Mouse (Mus musculus): ENCODE results near the gene Slco2a1. TPM values are rescaled to one million over a fixed set of nuclear protein-coding genes. Genes with fewer than 3 reads are reported as not detected.
A peak's percentile ranks its signal among the peaks of the same experiment; 100 is the strongest.
"Not testable (repeated sequence)": the region's sequence is repeated elsewhere in the genome, so short reads cannot be mapped to it uniquely, and the experiment has no call there.

The Slco2a1 gene
- polyA plus RNA-seq, 1 experiment, result 0.12 TPM

GRCm38 (mm10) chr9:103092248-103092647, 103.7 kb downstream of the Slco2a1 start:
- H3K4me2 ChIP-seq (ENCODE audit: low read depth), result peak overlapping the region; percentile 18
- no peaks in the 10 kb centered on the region for H3K27me3 ChIP-seq (ENCODE audit: control insufficient read depth, insufficient read depth, insufficient read length)
- TF ChIP-seq MYOG (IDR thresholded peaks at IDR 0.05; ENCODE audit: control insufficient read depth in 1 of 3, insufficient read depth in 1 of 3, insufficient read length in 2 of 3, low read depth in 2 of 3) (no peak), CEBPB (IDR thresholded peaks at IDR 0.05; ENCODE audit: insufficient read depth, poor library complexity, severe bottlenecking) (no peak), MYOD1 (IDR thresholded peaks at IDR 0.05; ENCODE audit: control insufficient read depth in 1 of 3, insufficient read length in 2 of 3, low read depth in 2 of 3) (peak in 1 of 3 experiments; percentile 19)
- H3K4me3 ChIP-seq, result no peak overlapping the region
- H3K36me3 ChIP-seq (ENCODE audit: control insufficient read depth, insufficient read depth), result no peaks in the 10 kb centered on the region
- no peaks in the 10 kb centered on the region for H3K79me2 ChIP-seq (ENCODE audit: control insufficient read depth, insufficient read depth)
- no peak overlapping the region for H3ac ChIP-seq (ENCODE audit: control insufficient read depth, insufficient read length)

- Histone ChIP-seq H3K79me2 (ENCODE audit: control insufficient read depth, insufficient read depth) (no peaks in the 10 kb centered on the region), H3K27me3 (ENCODE audit: control insufficient read depth, insufficient read depth, insufficient read length) (no peaks in the 10 kb centered on the region), H3K4me2 (ENCODE audit: low read depth) (no peak overlapping the region), H3ac (ENCODE audit: control insufficient read depth, insufficient read length) (no peak overlapping the region), H3K36me3 (ENCODE audit: control insufficient read depth, insufficient read depth) (no peaks in the 10 kb centered on the region), H3K4me3 (no peak overlapping the region)
- TF ChIP-seq TCF3 (IDR thresholded peaks at IDR 0.05; ENCODE audit: insufficient read length, low read depth) (no peak), MAX (IDR thresholded peaks at IDR 0.05; ENCODE audit: low read depth) (no peak), MYOG (IDR thresholded peaks at IDR 0.05; ENCODE audit: control insufficient read depth in 1 of 3, insufficient read depth in 1 of 3, insufficient read length in 2 of 3, low read depth in 2 of 3) (no peak), POLR2A (IDR thresholded peaks at IDR 0.05; ENCODE audit: insufficient read length, low read depth) (no peak), POLR2AphosphoS2 (IDR thresholded peaks at IDR 0.05; ENCODE audit: insufficient read length, low read depth) (no peak), E2F4 (IDR thresholded peaks at IDR 0.05; ENCODE audit: insufficient read depth) (no peak), MYOD1 (IDR thresholded peaks at IDR 0.05; ENCODE audit: control insufficient read depth in 1 of 3, insufficient read length in 2 of 3, low read depth in 2 of 3) (no peak), SRF (IDR thresholded peaks at IDR 0.05; ENCODE audit: control insufficient read depth, insufficient read length, low read depth) (no peak), TCF12 (IDR thresholded peaks at IDR 0.05; ENCODE audit: insufficient read depth, poor library complexity, severe bottlenecking) (no peak), REST (IDR thresholded peaks at IDR 0.05; ENCODE audit: insufficient read depth, insufficient read length) (no peak)
These were observed 105.2 kb downstream of the Slco2a1 start for GRCm38 (mm10) chr9:103093681-103094080.

- peaks cover 11% of the 10 kb centered on the region for H3K27me3 ChIP-seq (ENCODE audit: control insufficient read depth, insufficient read depth, insufficient read length)
- not testable (repeated sequence) for H3K79me2 ChIP-seq (ENCODE audit: control insufficient read depth, insufficient read depth); H3K4me3 ChIP-seq; H3K36me3 ChIP-seq (ENCODE audit: control insufficient read depth, insufficient read depth); H3ac ChIP-seq (ENCODE audit: control insufficient read depth, insufficient read length); H3K4me2 ChIP-seq (ENCODE audit: low read depth)
These were observed 119.9 kb downstream of the Slco2a1 start for GRCm38 (mm10) chr9:103108341-103108798.

- Histone ChIP-seq H3K36me3 (ENCODE audit: control insufficient read depth, insufficient read depth) (no peaks in the 10 kb centered on the region), H3ac (ENCODE audit: control insufficient read depth, insufficient read length) (no peak overlapping the region), H3K27me3 (ENCODE audit: control insufficient read depth, insufficient read depth, insufficient read length) (peaks cover 11% of the 10 kb centered on the region), H3K4me2 (ENCODE audit: low read depth) (no peak overlapping the region), H3K4me3 (no peak overlapping the region), H3K79me2 (ENCODE audit: control insufficient read depth, insufficient read depth) (no peaks in the 10 kb centered on the region)
- TF ChIP-seq MYOG (IDR thresholded peaks at IDR 0.05; ENCODE audit: control insufficient read depth in 1 of 3, insufficient read depth in 1 of 3, insufficient read length in 2 of 3, low read depth in 2 of 3) (no peak), POLR2A (IDR thresholded peaks at IDR 0.05; ENCODE audit: insufficient read length, low read depth) (no peak), MAX (IDR thresholded peaks at IDR 0.05; ENCODE audit: low read depth) (no peak)
These were observed 120.6 kb downstream of the Slco2a1 start for GRCm38 (mm10) chr9:103108943-103109670.

DNA sequence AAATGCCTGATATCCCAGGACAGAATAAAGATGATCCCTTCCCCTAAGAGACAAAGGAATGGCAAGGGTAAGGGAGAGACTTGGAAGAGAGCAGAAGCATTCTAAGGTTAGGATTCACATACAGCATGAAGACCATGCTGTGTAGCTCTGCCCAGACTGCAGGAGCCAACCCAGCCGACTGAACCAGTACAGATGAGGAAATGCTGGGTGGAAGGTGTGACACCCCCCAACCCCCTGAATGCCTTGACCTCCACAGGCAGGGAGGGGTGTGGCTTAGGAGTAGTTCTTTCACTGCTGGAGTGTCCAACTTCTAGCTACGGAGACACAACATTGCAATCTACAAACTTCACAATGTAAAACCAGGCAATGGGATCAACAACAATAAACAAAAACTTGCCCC, 121.4 kb downstream of the Slco2a1 start:
- no peaks in the 10 kb centered on the region for H3K79me2 ChIP-seq (ENCODE audit: control insufficient read depth, insufficient read depth)
- H3K4me3 ChIP-seq, result no peak overlapping the region
- H3K4me2 ChIP-seq (ENCODE audit: low read depth), result no peak overlapping the region
- H3ac ChIP-seq (ENCODE audit: control insufficient read depth, insufficient read length), result no peak overlapping the region
- peaks cover 11% of the 10 kb centered on the region for H3K27me3 ChIP-seq (ENCODE audit: control insufficient read depth, insufficient read depth, insufficient read length)
- no peak for TF ChIP-seq POLR2AphosphoS2 (IDR thresholded peaks at IDR 0.05; ENCODE audit: insufficient read length, low read depth)
- no peak for TF ChIP-seq USF1 (IDR thresholded peaks at IDR 0.05; ENCODE audit: low read depth)
- no peak for TF ChIP-seq REST (IDR thresholded peaks at IDR 0.05; ENCODE audit: insufficient read depth, insufficient read length)
- no peak for TF ChIP-seq SRF (IDR thresholded peaks at IDR 0.05; ENCODE audit: control insufficient read depth, insufficient read length, low read depth)
- no peak for TF ChIP-seq MAX (IDR thresholded peaks at IDR 0.05; ENCODE audit: low read depth)
- TF ChIP-seq MYOG (IDR thresholded peaks at IDR 0.05; ENCODE audit: control insufficient read depth in 1 of 3, insufficient read depth in 1 of 3, insufficient read length in 2 of 3, low read depth in 2 of 3), result no peak
- no peak for TF ChIP-seq MYOD1 (IDR thresholded peaks at IDR 0.05; ENCODE audit: control insufficient read depth in 1 of 3, insufficient read length in 2 of 3, low read depth in 2 of 3)
- no peak for TF ChIP-seq E2F4 (IDR thresholded peaks at IDR 0.05; ENCODE audit: insufficient read depth)
- TF ChIP-seq TCF12 (IDR thresholded peaks at IDR 0.05; ENCODE audit: insufficient read depth, poor library complexity, severe bottlenecking), result no peak
- TF ChIP-seq CEBPB (IDR thresholded peaks at IDR 0.05; ENCODE audit: insufficient read depth, poor library complexity, severe bottlenecking), result no peak
- TF ChIP-seq TCF3 (IDR thresholded peaks at IDR 0.05; ENCODE audit: insufficient read length, low read depth), result no peak
- no peak for TF ChIP-seq POLR2A (IDR thresholded peaks at IDR 0.05; ENCODE audit: insufficient read length, low read depth)
- H3K36me3 ChIP-seq (ENCODE audit: control insufficient read depth, insufficient read depth), result no peaks in the 10 kb centered on the region
